Mouse (Mus musculus): Measurements from ENCODE around the gene Arid1a. TPM values are rescaled to one million over a fixed set of nuclear protein-coding genes. Genes with fewer than 3 reads are reported as not detected.

Arid1a gene
- polyA plus RNA-seq (2015; fragmentation: Illumina TruSeq; extraction: RNeasy Lipid Tissue Mini Kit (QIAGEN cat#74804); ENCODE audit: low read depth, low replicate concordance), result 31.9 TPM

GRCm38 (mm10) chr4:133756514-133757268 lies at the start of gene Arid1a:
Gene Arid1a, minus strand, starts transcription at chr4:133756769.

DNA sequence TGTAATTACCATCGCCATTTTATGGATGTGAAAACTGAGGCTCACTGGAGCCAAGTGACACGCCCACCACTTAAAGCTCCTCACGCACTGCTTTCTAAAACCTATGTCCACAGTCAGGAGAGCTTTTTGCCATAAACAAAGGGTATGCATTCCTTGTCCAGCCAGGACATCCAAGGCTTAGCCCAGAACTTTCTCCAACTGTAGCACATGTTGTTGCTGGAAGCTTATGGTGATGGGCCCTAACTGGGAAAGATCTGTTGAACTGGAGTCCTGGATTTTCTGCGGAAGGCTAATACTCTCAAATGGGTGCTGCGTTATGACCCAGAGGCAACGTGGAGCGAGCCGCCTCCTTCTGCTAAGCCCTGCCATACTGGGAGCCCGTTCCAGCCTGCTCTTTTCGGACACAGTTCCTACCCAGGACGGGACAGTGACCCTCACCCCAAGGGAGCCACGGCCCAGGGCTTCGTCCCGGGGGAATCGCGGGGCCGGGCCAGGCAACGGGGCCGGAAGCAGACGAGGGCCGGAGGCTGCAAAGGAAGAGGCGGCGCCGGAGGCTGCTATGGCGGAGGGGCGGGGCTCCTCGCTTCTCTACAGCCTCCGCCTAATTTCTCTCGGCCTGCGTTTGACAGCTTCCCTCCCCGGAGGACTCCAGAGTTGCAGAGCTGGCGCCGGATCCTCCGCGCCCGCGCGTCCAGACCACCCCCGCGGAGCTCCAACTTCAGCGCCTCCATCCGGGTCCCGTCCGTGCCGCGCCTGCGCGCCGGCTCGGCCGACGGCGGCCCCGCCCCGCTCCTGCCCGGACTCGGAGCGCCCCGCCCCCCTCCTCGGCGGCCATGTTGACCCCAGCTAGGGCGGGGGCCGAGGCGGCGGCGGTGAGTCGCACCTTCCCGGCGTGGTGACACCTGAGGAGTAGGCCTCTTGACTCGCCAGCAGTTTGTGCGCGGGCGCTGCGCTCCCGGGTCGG lies 84.4 kb downstream of the Arid1a start, which contains the start of gene Pigv:
Pigv (minus strand) TSS at position 767 of the 964 bp plus-strand sequence.

GRCm38 (mm10) chr4:133649989-133650699 lies 106.4 kb downstream of the Arid1a start, which contains the start of gene Zdhhc18:
Gene Zdhhc18, minus strand, starts transcription at chr4:133650154.

Other genes with a start within 250 kb of the Arid1a start
- 0.27 TPM for gene Kdf1, start 237.8 kb downstream of the Arid1a start, polyA plus RNA-seq (2015; fragmentation: Illumina TruSeq; extraction: RNeasy Lipid Tissue Mini Kit (QIAGEN cat#74804); ENCODE audit: low read depth, low replicate concordance)
- 177 TPM for gene Nudc, start 210.8 kb downstream of the Arid1a start, polyA plus RNA-seq (2015; fragmentation: Illumina TruSeq; extraction: RNeasy Lipid Tissue Mini Kit (QIAGEN cat#74804); ENCODE audit: low read depth, low replicate concordance)
- not detected for gene Nr0b2, start 203.4 kb downstream of the Arid1a start, polyA plus RNA-seq (2015; fragmentation: Illumina TruSeq; extraction: RNeasy Lipid Tissue Mini Kit (QIAGEN cat#74804); ENCODE audit: low read depth, low replicate concordance)
- 7.6 TPM for gene Gpatch3, start 182.0 kb downstream of the Arid1a start, polyA plus RNA-seq (2015; fragmentation: Illumina TruSeq; extraction: RNeasy Lipid Tissue Mini Kit (QIAGEN cat#74804); ENCODE audit: low read depth, low replicate concordance)
- 11.5 TPM for gene Gpn2, start 172.4 kb downstream of the Arid1a start, polyA plus RNA-seq (2015; fragmentation: Illumina TruSeq; extraction: RNeasy Lipid Tissue Mini Kit (QIAGEN cat#74804); ENCODE audit: low read depth, low replicate concordance)
- gene Sfn, start 154.6 kb downstream of the Arid1a start, polyA plus RNA-seq (2015; fragmentation: Illumina TruSeq; extraction: RNeasy Lipid Tissue Mini Kit (QIAGEN cat#74804); ENCODE audit: low read depth, low replicate concordance), result 1.0 TPM
- 37.2 TPM for gene Zdhhc18, start 106.6 kb downstream of the Arid1a start, polyA plus RNA-seq (2015; fragmentation: Illumina TruSeq; extraction: RNeasy Lipid Tissue Mini Kit (QIAGEN cat#74804); ENCODE audit: low read depth, low replicate concordance)
- 6.7 TPM for gene Pigv, start 84.1 kb downstream of the Arid1a start, polyA plus RNA-seq (2015; fragmentation: Illumina TruSeq; extraction: RNeasy Lipid Tissue Mini Kit (QIAGEN cat#74804); ENCODE audit: low read depth, low replicate concordance)
- gene Rps6ka1, start 131.0 kb upstream of the Arid1a start, polyA plus RNA-seq (2015; fragmentation: Illumina TruSeq; extraction: RNeasy Lipid Tissue Mini Kit (QIAGEN cat#74804); ENCODE audit: low read depth, low replicate concordance), result 12.6 TPM
- 235 TPM for gene Hmgn2, start 211.9 kb upstream of the Arid1a start, polyA plus RNA-seq (2015; fragmentation: Illumina TruSeq; extraction: RNeasy Lipid Tissue Mini Kit (QIAGEN cat#74804); ENCODE audit: low read depth, low replicate concordance)
- 54.8 TPM for gene Dhdds, start 244.1 kb upstream of the Arid1a start, polyA plus RNA-seq (2015; fragmentation: Illumina TruSeq; extraction: RNeasy Lipid Tissue Mini Kit (QIAGEN cat#74804); ENCODE audit: low read depth, low replicate concordance)

Data from brain, adult 10 weeks (tissue).